Mouse (Mus musculus): ENCODE measurements around the gene Ndufa8.

GRCm38 (mm10) chr2:36098021-36098420 lies 48.8 kb upstream of the Ndufa8 start:
- TF ChIP-seq POLR2A (IDR thresholded peaks at IDR 0.05; ENCODE audit: control insufficient read depth in 1 of 2, insufficient read depth in 1 of 2, low read depth in 1 of 2, low read length in 2 of 2, poor library complexity in 1 of 2) (no peak), NRF1 (IDR thresholded peaks at IDR 0.05; ENCODE audit: insufficient read depth, low read depth, low read length, poor library complexity, severe bottlenecking) (no peak), GABPA (IDR thresholded peaks at IDR 0.05; ENCODE audit: low read depth, low read length) (no peak), POLR2AphosphoS2 (IDR thresholded peaks at IDR 0.05; ENCODE audit: low read length) (no peak), CTCF (IDR thresholded peaks at IDR 0.05 in 2 of 3, conservative IDR thresholded peaks at IDR 0.05 in 1 of 3; ENCODE audit: control insufficient read depth in 1 of 3, insufficient read depth in 1 of 3, low read depth in 2 of 3, low read length in 3 of 3, poor library complexity in 1 of 3, severe bottlenecking in 1 of 3) (no peak), MAZ (IDR thresholded peaks at IDR 0.05; ENCODE audit: low read depth, low read length) (no peak), ZMIZ1 (IDR thresholded peaks at IDR 0.05; ENCODE audit: low read depth, low read length) (no peak), MAX (IDR thresholded peaks at IDR 0.05; ENCODE audit: low read length) (no peak), RCOR1 (IDR thresholded peaks at IDR 0.05; ENCODE audit: low read depth, low read length) (no peak), KAT2A (conservative IDR thresholded peaks at IDR 0.05; ENCODE audit: low read depth, low read length) (no peak), TBP (IDR thresholded peaks at IDR 0.05; ENCODE audit: low read depth, low read length) (no peak), CHD2 (IDR thresholded peaks at IDR 0.05; ENCODE audit: low read length) (no peak), ETS1 (IDR thresholded peaks at IDR 0.05; ENCODE audit: low read depth, low read length) (no peak), EP300 (IDR thresholded peaks at IDR 0.05; ENCODE audit: low read depth in 1 of 2, low read length in 2 of 2) (no peak)
